Mouse (Mus musculus): Measurements from ENCODE around the gene Ago3.

Gene Ago3

DNA sequence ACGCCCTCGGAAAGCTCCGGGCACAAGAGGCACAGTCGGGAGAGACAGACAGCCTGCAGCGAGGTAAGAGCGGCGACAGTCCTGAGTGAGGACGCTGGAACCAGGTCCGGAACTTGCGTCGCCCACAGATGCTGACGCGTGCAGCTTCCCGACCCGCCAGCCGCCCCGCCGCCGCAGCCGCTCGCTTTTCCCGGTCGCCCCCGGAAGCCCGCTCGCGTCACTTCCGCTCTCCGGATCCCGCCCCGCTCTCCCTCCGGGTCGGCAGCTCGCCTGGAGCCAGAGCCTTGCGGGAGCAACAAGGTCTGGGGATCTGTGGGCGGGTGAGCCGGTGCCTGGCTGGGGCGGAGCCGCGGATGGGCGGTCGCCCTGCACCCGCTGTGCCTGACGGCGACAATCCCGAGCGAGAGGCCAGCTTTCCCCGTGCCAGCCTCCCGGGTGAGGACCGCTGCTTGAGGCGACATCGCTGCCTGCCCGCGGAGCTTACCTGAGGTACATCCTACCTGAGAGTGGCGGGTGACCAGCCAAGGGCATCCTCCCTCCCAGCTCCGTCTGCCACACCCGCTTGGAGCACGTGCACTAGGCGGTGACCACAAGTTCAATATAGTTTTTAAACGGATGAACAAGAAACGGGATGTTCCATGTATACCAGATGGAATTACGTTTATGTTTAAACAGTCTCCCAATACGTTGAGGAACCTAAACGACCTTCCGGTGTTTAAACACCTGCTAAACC lies at the start of gene Ago3:
Gene Ago3 (minus strand): TSS at position 210 of the 733 bp plus-strand sequence.
- in situ Hi-C loops (cut with MboI, MseI): no loop called here

DNA sequence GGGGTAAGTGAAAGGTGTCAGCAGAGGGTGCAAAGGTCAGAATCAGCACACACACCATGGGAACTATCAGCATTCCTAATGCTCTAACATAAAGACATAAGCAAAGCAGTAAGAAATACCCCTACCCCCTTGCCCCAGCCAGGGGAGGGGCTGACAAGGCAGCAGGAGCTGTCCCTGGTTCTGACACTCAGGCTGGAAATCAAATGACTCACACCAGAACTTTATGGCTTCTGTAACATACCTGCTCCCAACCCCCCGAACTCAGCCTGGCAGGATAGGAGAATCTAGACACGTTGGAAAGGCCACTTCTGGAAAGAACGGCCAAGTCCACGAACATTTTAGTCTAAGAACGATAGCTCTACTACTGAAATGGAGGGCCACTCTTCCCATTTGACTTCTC lies 43.7 kb upstream of the Ago3 start:
- in situ Hi-C loops (cut with MboI, MseI): no loop called here

DNA sequence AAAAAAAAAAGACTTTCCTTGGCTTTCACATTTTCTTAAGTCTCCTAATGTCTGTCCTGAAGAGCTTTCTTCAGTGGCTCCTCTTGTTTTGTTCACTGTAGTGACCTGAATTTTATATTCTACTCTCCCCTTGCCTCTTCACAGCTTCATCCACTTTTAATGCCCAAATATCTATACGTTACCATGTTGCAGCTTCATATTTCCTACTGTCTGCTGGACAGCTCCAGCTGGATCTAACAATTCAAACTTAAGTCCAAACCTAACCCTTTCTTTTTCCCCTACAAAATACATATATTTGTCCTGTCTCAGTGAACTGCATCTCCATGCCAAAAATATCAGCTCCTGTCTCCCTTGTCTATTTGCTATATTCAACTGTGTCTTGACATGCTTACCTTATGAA lies 40.0 kb upstream of the Ago3 start:
- in situ Hi-C loops (cut with MboI, MseI): no loop called here

DNA sequence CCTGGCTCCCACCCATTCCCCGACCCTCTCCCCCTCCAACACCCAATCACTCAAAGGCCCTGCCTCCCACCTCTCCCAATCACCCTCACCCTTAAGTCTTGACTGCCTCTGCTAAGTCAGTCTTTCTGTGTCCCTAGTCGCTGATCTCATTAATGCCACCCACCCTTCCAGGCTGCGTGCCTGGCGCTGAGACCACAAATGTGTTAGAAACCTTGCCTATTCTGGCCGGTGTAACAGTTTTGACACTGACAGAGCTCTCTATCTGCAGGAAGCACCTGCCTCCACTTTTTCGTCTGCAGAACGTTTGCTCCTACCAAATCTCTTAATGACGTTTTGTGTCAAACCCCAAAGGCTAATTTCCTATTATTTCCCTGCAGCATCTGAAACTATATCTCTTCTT lies 39.6 kb upstream of the Ago3 start:
- in situ Hi-C loops (cut with MboI, MseI): no loop called here

DNA sequence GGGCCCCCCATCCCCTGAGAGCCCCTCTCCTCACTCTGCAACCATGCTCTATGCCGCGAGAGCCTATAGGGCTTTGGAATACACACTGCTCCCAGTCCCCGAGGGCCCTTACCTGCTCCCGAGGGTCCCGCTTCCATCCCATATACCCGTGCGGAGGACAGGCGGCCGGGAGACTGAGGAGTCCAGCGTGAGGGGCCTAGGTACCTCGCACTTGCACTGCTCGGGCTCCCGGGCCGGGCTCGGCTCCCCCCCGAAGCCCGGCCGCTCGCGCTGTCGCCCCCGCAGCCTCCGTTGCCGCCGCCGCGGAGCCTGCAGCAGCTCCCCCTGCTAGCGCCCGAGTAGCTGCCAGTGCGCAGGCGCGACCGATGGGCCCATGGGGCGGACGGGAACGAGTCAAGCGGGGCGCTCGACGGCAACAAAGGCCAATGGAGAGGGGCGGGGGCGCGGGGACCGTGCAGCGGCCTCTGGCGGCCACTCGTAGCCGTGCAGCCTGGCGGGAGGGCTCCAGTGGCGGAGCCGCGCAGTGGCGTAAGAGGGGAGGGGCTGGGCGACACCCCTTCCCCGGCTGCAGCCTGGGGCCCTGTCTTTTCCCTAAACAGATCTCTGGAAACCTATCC lies 39.0 kb upstream of the Ago3 start, which contains the start of gene Ago1:
Gene Ago1 (minus strand): TSS at position 299 of the 617 bp plus-strand sequence.
- in situ Hi-C loops (cut with MboI, MseI): no loop called here

DNA sequence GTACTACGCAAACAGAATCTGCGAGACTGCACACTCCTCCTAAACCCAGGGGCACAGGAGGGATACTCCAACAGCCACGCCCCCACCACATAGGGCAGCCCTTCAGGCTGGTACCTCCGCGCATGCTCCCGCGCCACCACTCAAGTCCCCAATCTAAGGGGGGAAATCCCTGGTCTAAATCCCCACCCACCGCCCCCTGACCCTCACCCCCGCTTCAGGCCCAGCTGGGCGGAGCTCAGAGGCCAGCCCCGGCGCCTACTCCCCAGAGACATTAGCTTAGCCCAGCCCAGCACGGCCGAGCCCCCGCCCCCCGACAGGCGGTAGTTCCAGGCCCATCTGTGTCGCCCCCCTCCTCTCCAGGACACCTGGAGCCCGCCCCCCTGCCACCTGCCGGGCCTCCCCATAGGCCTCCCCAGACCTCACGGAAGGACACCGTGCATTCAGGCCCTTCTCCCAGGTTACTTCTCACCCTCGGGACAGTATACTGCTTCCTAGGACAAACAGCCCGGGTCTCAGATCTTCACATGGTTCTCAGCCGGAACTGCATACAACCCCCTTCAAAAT lies 38.4 kb upstream of the Ago3 start:
- in situ Hi-C loops (cut with MboI, MseI): no loop called here

DNA sequence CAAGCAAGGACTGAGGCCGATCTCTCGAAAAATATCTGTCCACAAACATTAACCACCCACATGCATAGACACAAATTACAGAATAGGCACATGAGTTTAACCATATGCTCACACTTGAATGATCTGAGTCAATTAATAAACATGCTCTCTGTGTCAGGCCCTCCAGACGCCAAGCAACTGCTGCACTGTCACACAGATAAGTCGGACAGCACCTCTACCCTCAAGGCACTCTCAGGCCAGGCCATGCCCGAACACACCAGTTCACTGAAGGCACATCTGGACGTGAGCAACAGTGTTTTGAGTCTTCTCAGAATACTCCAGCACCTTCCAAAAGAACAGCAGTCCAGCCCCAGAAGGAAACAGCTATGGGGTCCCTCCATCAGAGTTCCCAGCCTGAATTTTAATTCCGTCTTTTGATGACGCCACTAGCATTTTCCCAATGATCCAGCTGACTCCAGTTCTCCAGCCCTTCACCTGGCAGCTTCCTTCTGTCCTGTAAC lies 36.9 kb upstream of the Ago3 start:
- in situ Hi-C loops (cut with MboI, MseI): no loop called here

DNA sequence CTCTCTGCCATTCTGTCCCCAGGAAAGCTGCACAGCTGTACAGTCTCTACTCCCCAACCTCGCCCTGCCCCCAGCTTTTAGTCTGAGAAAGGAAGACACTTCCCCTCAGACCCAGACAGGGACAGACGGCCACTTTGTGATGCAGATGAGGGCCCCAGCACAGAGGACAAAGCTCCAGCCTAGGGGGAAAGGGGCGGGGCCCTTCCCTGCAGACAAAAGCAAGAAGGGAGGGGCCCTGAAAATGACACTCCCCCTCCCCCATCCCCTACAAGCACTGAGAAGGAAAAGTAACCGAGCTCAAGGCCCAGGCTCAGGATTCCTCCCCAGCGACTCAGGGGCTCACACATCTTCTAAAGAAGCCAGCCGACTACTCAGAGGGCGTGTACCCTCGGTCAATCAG lies 36.5 kb upstream of the Ago3 start:
- in situ Hi-C loops (cut with MboI, MseI): no loop called here

DNA sequence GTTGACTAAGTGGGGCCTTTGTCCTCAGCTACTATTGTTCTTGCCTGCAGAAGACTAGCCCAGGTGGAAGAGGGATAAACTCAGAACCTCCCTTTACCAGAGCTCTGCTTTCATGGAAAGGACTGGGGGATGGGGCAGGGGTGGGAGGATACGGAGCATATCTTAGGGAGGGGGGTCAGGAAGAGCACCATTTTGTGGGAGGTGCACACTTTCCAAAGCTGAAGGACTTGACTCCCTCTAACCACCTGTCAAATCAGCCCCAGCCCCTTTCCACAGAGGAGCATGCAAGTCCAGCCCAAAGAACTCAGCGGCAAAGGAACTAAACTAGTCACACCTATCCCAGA lies 35.5 kb upstream of the Ago3 start:
- in situ Hi-C loops (cut with MboI, MseI): no loop called here

DNA sequence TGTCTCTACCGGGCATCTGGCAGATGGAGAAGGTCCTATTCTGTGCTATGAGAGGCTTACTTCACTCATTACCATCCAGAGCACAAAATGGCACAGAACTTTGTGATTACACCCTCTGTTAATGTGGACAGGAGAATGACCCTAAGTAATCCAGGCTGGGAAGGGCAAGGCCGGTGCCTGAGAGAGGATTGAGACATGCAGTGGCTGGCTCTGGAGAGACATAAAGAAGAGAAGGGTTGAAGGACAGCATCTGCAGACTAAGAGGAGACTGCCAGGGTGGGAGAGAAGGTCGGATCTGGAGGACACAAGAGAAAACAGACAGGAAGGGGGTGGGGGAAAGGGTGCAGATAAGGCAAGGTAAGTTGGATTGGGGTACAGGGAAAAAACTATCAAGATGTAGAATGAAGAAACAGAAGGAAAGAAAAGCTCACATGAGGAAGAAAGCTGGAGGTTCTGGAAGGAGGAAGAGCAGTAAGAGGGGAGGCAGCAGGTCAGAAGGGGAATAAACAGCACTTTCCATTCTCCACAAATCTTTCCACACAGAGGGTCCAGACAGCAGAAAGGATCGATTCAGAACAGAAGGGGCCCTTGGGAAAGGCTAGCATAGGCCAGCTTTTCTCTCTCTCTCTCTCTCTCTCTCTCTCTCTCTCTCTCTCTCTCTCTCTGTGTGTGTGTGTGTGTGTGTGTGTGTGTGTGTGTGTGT lies 35.0 kb upstream of the Ago3 start:
- in situ Hi-C loops (cut with MboI, MseI): no loop called here

DNA sequence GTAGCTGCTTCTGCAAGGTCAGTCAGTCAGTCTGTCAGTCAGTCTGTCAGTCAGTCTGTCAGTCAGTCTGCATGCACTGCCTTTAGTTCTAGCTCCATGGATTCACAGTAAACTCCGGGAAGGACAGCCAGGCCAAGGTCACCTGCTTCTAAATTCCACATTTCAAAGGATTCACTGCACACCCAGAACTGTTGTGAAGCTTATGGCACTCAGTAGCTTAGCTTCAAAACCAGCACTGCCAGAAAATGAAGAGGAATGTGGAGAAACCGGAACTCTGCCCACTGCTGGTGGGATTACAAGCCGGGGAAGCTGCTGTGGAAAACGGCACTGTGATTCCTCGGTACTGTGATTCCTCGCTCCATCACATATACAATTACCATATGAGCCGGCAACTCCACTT lies 26.1 kb upstream of the Ago3 start:
- in situ Hi-C loops (cut with MboI, MseI): no loop called here

DNA sequence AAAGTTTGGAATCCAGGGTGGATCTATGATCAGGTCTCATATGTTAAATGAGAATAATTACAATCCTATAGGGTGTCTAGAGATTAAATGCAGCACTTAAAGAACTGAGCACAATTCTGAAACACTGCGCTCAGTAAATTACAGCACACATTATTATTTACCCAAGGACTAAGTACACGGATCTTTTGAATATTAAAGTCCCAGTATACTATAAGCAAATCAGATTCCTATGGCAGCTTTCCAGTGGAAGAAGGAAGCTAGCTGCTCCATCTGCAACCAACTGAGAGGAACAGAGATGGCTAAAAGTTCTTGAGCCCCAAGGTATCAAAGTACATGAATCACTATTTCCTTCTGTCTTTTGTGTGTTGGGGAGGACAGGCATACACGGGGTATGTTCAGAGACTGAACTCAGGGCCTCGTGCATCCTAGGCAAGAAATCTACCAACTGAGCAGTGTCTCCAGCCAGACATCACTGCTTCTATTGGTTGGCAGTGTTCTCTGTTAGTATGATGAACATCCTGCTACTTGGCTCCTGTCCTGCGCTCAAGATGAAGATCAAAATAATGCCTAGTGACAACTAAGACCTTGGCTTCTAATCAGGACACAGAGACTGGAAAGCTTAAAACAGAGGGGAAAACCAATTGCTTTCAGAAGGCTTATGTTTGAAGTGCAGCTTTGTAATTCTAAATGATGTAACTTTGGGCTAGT lies 25.3 kb upstream of the Ago3 start:
- in situ Hi-C loops (cut with MboI, MseI): no loop called here

DNA sequence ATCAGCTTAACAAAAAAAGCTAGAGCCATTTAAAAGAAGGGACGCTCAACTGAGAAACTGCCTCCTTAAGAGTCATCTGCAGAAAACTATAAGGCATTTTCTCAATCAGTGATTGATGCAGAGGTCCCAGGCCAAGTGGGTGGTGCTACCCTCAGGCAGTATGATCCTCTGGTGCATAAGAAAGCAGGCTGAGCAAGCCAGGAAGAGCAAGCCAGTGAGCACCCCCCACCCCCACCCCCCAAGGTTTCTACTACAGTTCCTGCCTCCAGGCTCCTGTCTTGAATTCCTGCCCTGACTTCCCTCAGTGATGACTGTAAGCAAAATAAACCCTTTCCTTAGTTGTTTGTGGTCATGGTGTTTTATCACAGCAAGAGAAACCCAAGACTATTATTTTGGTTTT lies 20.9 kb upstream of the Ago3 start:
- in situ Hi-C loops (cut with MboI, MseI): no loop called here

DNA sequence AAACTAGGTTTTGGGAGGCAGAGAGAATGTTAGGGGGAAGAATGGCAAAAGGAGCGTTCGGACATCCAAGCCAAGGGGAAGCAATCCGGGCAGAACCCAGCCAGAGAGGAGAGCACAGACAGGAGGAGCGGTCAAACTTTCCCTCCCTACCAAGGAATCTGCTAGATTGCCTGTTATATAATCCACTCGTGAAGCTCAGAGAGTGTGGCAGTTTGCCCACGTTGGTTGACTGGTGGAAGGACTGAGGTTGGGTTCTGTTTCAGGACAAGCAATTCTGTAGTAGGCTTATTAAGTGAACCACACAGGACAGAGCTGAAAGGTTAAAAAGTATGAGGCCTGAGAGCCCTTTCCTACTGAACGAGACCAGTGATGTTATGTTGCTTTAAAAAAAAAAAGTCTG lies 17.8 kb upstream of the Ago3 start:
- in situ Hi-C loops (cut with MboI, MseI): no loop called here

DNA sequence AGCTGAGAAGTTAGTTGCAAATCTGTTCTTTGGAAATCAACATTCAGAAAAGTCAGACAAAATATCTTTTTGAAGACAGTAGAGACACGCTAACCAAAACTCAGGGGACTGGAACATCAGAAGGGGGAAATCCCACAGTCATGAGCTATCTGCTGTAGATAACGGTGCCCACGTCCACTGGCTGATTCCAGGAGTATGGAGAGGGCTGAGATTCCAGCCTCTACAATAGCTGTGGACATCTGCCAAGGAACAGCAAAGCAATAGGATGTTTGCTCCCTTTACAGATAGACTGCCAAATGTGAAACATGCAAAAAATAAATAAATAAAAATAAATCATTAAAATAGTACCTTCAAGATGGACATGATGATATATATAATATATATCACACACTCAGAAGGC lies 15.2 kb upstream of the Ago3 start:
- in situ Hi-C loops (cut with MboI, MseI): no loop called here

DNA sequence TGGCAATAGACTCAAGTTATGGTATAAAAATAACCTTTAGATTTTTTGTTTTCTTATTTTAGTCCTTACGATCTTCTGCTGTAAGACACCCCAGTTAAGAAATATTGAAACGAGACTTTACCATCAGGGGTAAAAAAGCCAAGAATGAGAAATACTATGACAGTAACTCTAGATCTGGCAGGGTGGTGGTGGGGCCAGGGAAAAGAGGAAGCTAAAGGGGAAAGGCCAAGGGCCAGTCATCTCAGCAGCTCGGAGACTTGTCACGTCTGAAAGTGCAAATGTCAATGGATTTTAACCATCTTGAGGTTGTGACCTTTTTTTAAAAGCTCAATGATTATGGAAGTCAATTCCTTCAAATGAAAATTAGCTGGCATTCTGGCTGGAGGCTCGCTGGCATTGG lies 8.9 kb upstream of the Ago3 start:
- in situ Hi-C loops (cut with MboI, MseI): no loop called here

DNA sequence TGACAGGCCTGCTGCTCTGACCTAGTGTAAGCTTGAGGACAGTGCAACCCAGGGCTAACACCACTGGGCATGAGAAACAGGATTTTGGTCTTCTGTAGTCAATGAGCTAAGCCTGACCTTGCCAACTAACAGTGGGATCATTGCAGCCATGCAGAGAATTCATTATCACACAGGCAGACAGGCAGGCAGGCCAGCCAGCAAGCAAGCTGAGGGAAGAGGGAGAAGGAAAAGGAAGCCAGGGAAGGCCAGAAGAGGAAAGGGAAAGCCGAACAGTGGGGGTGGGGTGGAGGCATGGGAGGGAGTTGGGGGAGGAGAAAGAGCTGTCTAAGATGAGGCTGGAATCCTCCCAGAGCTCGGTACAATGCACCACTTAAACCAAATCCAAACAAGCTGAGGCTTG lies 6.9 kb upstream of the Ago3 start:
- in situ Hi-C loops (cut with MboI, MseI): no loop called here

DNA sequence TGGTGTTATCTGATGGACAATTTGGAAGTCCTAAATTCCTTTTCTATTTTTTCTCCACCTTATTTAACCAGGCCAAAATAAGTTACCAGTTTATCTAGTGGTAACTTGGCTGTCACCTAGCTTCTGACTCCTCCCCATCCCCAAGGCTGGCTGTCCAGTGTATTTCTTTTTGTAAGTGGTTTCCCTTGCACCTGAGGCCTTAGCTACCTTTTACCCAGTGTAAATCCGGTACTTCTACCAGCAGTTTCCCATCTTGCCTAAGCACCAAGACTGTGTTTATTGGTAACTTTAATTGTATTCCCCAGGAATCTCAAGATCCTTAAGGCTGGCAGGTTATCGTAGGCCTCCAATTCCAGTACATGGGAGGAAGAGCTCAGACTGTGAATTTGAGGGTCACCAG lies 4.7 kb upstream of the Ago3 start:
- in situ Hi-C loops (cut with MboI, MseI): no loop called here

DNA sequence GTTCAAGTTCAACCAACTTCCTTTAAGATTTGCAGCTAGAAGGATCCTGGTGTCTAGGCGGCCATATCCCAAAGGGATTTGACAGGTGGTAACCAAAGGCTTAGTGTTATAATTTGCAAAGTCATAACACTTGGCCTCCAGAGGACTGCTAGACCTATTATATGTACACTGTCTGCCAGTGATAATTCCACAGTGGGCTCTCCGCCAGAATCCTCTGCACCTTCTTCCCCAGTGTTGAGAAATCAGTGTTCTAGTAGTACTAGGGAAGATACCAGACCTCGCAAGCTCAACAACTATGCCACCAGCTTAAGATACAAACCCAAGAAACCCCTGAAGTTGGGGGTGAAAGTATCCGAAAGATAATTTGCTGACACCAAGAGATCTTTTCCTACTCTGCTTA lies 3.8 kb upstream of the Ago3 start:
- in situ Hi-C loops (cut with MboI, MseI): no loop called here

DNA sequence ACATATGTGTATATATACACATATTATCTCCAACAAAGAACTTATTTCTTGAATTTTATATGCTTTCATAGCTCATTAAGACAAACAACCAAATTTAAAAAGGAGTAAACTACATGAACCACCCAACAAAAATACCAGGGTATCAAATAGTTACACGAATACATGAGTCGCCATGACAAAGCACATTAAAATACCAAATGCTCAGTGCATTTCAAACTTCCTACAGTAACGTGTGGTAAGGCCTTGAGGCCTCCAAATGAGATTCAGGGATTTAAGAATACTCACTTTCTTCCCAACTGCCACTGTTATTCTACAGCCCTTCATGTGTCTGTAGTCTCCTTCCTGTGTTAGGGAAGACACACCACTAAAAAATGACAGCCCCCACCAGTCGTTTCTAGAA lies 2.4 kb upstream of the Ago3 start:
- in situ Hi-C loops (cut with MboI, MseI): no loop called here

DNA sequence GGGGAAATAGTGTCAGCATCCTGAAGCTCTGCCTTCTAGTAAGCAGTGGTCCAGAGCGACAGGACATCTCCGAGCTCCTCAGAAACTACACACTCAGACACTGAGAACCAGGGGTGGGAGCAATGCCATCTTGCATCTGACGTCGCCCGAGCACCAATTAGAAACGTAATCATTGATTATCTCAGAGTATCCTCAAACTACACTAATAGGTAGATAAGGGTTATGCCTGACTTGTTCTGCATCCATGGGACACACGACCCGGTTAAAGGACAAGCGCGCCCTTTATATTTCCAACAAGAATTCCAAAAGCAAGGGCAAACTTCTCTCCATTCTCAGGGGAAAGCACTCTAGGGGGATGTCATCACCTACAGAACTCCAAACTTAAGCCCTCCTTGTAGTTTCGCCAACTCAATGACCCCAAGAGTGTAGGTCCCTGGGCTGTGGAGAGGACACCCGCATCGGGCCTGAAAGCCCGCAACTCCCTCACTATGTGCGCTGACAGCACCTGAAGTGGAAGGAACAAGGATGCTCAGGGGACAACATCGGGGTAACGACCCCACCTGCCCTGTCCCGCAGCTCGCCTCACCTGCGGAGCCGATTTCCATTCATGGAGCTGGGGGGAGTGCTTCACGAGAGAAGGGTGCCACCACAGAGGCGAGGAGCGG lies 542 bp downstream of the Ago3 start:
- in situ Hi-C loops (cut with MboI, MseI): no loop called here
